Mouse (Mus musculus) ES-Bruce4 (cell line): Measurements from ENCODE around the gene Marc1. TPM values are rescaled to one million over a fixed set of nuclear protein-coding genes. Genes with fewer than 3 reads are reported as not detected.

ENCODE experiments used
- H3K27ac ChIP-seq: 2 replicates; pipeline ENCODE4 v1.5.1; 2012; ENCODE audit warnings: low read length, inconsistent platforms; ENCODE audit not compliant: insufficient read depth
- H3K27me3 ChIP-seq: 2 replicates; pipeline ENCODE4 v1.6.1; 2012; ENCODE audit warnings: mild to moderate bottlenecking, low read length, inconsistent platforms; ENCODE audit not compliant: control insufficient read depth, poor library complexity, insufficient read depth, severe bottlenecking
- H3K36me3 ChIP-seq: 2 replicates; pipeline ENCODE4 v1.6.1; 2012; ENCODE audit warnings: inconsistent platforms, mild to moderate bottlenecking, low read length, moderate library complexity; ENCODE audit not compliant: control insufficient read depth, poor library complexity, insufficient read depth, severe bottlenecking
- H3K4me1 ChIP-seq: one replicate; pipeline ENCODE4 v1.8.1; 2011; ENCODE audit warnings: low read length; ENCODE audit not compliant: control insufficient read depth, insufficient read depth
- H3K4me3 ChIP-seq: 2 replicates; pipeline ENCODE4 v1.5.1; 2011; ENCODE audit warnings: low read depth, mild to moderate bottlenecking, low read length
- H3K9ac ChIP-seq: 2 replicates; pipeline ENCODE4 v1.6.1; 2012; ENCODE audit warnings: low read depth, mild to moderate bottlenecking, inconsistent platforms; ENCODE audit not compliant: poor library complexity, severe bottlenecking
- H3K9me3 ChIP-seq: replicated peaks from 2 replicates; pipeline ENCODE4 v1.6.1; 2012; ENCODE audit warnings: mild to moderate bottlenecking, low read length, inconsistent platforms; ENCODE audit not compliant: control insufficient read depth, poor library complexity, insufficient read depth, severe bottlenecking
- CTCF ChIP-seq: IDR thresholded peaks from one replicate; pipeline ENCODE4 v1.8.1; 2011; ENCODE audit warnings: low read depth, low read length
- EP300 ChIP-seq: IDR thresholded peaks from 2 replicates; pipeline ENCODE4 v1.6.1; 2011; ENCODE audit warnings: low read depth, low read length; ENCODE audit not compliant: insufficient read depth
- POLR2A ChIP-seq: IDR thresholded peaks from one replicate; pipeline ENCODE4 v1.8.1; 2011; ENCODE audit warnings: low read length; ENCODE audit not compliant: insufficient read depth
- polyA plus RNA-seq: library from polyadenylated mRNA; stranded (reverse); fragments of >200 nt; gene quantifications from 2 replicates; pipeline ENCODE4 v1.2.4, GENCODE M21; 2011; ENCODE audit warnings: low read depth; ENCODE audit not compliant: missing spikeins, insufficient read depth, insufficient read length

Marc1 gene
- polyA plus RNA-seq, 1 experiment = not detected

DNA sequence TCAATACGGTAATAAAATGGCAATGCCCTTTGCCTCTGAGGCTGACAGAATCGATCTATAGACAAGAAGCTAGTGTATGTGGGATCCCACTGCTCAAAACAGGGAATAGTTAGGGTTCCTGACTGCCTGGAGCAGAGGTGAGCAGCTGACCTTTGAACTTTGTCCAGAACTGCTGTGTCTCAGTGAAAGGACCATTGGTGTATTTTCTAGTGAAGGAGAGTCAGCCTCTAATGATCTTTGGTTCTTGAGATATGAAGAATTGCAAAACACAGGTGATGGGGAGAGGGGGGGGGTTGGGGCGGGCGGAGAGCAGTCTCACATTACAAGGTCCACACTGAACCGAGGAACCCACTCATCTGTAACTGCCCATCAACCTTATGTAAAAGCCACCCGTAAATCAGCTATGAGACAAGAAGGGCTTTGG lies 1.5 kb downstream of the Marc1 start:
- Histone ChIP-seq H3K9ac (no peak overlapping the region), H3K36me3 (no peaks in the 10 kb centered on the region), H3K9me3 (no peaks in the 10 kb centered on the region), H3K4me1 (no peaks in the 10 kb centered on the region), H3K27ac (no peak overlapping the region), H3K27me3 (no peaks in the 10 kb centered on the region), H3K4me3 (no peak overlapping the region)
- TF ChIP-seq EP300 (no peak), CTCF (no peak), POLR2A (no peak)

DNA sequence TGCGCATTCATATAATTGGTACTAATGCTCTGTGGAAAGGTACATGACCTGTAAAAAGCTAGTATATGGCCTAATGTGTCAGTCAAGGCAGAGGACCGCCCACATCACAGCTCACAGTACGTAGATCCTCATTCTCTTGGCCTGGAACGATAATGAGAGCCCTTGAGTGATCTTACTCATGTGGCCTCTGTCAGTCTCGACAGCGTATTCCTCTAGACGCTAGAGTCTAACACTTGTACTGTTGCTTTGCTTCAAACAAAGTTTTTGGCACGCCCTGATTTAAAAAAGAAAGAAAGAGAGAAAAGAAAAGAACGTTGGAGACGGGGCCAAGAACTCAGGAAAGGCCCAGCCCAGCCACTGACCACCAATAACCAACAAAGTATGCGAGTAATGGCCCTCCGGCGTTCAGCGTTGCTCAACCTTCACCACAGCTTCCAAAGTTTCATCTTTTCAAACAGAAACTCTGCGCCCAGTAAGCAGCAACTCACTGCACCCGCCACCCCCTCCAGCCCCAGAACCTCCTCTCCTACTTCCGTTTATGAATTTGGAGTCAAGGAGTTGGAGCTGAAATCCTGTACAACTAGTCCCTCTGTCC lies 2.6 kb downstream of the Marc1 start:
- Histone ChIP-seq H3K4me1 (no peaks in the 10 kb centered on the region), H3K9me3 (no peaks in the 10 kb centered on the region), H3K36me3 (no peaks in the 10 kb centered on the region), H3K27ac (no peak overlapping the region), H3K9ac (no peak overlapping the region), H3K4me3 (no peak overlapping the region), H3K27me3 (no peaks in the 10 kb centered on the region)
- TF ChIP-seq CTCF = no peak

DNA sequence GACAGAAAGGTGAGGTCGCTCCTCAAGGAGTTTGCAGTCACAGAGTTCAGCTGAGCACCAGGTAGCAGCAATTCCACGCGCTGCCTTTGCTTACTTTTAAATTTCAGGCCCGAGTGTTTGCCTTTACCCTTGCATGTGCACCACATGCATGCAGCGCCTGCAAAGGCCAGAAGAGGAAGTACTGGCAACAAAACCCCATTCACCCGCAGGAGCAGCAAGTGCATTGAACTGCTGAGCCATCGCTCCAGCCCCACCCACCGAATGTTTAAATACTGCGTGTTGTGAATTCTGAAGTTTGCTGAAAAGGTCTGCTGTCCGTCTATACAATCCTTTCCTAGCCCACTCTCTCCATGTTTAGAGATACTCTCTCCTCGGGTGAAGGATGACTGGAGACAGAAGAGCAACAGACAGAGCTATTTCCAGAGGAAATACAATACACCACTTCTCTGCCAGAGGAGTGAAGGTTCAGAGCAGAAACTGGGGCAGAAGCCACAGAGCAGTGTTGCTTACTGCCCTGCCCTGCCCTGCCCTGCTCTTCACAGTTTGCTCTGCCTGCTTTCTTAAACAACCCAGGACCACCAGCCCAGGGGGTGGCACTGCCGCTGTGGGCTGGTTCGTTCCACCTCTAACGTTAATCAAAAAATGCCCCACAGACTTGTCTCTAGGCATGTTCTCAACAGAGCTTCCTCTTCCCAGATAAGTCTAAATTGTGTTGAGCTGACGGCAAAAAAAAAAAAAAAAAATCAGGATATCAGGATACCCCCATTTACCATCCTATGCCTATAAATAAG lies 3.3 kb downstream of the Marc1 start:
- Histone ChIP-seq H3K27ac (no peak overlapping the region), H3K9ac (no peak overlapping the region), H3K27me3 (no peaks in the 10 kb centered on the region), H3K4me3 (no peak overlapping the region), H3K36me3 (no peaks in the 10 kb centered on the region), H3K4me1 (no peaks in the 10 kb centered on the region), H3K9me3 (no peaks in the 10 kb centered on the region)
- TF ChIP-seq CTCF (no peak), EP300 (no peak), POLR2A (no peak)

DNA sequence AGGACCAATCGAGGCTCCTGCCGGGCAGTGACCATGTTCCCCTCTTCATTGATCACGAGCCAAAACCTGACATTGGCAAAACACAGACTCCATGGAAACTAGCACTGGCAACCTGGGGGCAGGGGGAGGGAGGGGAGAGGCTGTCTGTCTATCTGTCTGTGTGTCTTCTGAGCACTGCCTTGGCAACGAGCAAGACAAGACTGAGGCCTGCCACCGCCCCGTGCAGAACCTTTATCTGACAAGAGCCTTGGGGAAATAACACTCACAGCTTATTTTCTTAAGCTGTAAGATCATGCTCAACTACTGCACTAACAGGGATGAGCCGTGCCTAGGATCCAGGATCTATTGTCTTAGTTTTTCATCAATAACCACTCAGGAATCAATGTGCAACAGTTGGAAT lies 4.0 kb downstream of the Marc1 start:
- H3K4me1 ChIP-seq = no peaks in the 10 kb centered on the region
- TF ChIP-seq POLR2A (no peak), CTCF (no peak), EP300 (no peak)
- H3K9me3 ChIP-seq = no peaks in the 10 kb centered on the region
- no peaks in the 10 kb centered on the region for H3K36me3 ChIP-seq
- H3K4me3 ChIP-seq = no peak overlapping the region
- no peak overlapping the region for H3K27ac ChIP-seq
- no peak overlapping the region for H3K9ac ChIP-seq
- H3K27me3 ChIP-seq = no peaks in the 10 kb centered on the region

DNA sequence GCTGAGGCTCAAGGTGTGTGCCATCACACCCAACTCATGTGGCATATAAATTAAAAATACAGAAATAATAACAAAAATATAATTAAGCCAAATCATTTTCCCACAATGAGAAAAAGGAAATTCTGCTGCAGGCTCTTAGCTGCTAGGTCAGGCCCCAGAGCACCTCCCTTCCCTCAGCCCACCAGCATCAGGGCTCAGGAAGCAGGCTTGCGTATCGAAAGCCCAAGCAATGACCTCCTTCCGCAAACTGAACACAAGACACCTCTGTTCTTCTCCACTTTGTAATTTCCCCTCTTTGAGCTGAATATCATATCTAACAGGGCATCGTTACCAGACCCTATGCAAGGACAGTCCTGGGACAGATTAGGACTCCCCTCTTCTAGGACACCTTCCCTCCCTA lies 5.4 kb downstream of the Marc1 start:
- no peaks in the 10 kb centered on the region for H3K4me1 ChIP-seq
- H3K27ac ChIP-seq = no peak overlapping the region
- H3K4me3 ChIP-seq = no peak overlapping the region
- no peaks in the 10 kb centered on the region for H3K36me3 ChIP-seq
- no peak overlapping the region for H3K9ac ChIP-seq
- H3K9me3 ChIP-seq = no peaks in the 10 kb centered on the region
- no peaks in the 10 kb centered on the region for H3K27me3 ChIP-seq
- TF ChIP-seq POLR2A (no peak), CTCF (no peak), EP300 (no peak)

DNA sequence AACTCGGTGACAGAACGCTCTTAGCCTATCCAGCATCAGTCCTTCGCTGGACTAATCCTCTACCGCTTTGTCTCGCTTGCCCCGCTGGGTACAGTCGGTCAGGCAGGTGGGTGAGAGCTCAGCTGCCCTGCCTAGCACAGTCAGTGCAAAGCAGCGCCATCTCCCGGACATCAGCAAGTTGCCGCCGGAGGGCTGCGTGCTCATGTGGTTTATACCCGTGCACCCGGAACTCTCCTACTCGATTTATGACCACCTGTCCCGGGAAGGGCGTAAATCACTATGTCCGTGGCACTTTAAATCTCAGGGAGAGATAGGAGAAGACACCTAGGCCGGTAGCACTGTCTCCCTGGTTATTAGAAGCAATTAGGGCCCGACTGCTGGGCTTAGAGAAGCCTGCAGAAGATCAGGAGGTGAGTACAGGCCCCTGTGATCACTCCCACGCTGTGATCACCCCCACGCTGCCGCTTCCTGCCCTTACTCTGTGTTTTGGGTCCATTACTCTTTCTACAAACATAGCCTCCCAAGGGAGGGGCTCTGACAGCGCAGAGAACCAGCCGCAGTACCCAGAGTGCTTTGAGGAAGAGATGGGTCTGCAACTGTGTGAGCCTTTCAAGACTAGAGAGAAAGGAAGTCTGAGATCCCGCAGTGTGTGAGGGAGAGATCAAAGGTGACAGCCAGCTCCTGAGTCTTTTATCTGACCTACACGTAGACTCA lies 17.8 kb downstream of the Marc1 start:
- H3K27me3 ChIP-seq = no peaks in the 10 kb centered on the region
- no peak overlapping the region for H3K4me3 ChIP-seq
- H3K9me3 ChIP-seq = no peaks in the 10 kb centered on the region
- no peak overlapping the region for H3K27ac ChIP-seq
- no peaks in the 10 kb centered on the region for H3K36me3 ChIP-seq
- no peaks in the 10 kb centered on the region for H3K4me1 ChIP-seq
- H3K9ac ChIP-seq = no peak overlapping the region
- TF ChIP-seq POLR2A (no peak), CTCF (peak; percentile 86)
